Mouse (Mus musculus): ENCODE results near the gene Oaz3. TPM values are rescaled to one million over a fixed set of nuclear protein-coding genes. Genes with fewer than 3 reads are reported as not detected.
A peak's percentile ranks its signal among the peaks of the same experiment; 100 is the strongest.

Gene Oaz3
- polyA plus RNA-seq, 1 experiment from 2014 or later, result 0.28 TPM

GRCm38 (mm10) chr3:94412530-94412929 is 31.2 kb downstream of the Oaz3 start:
- H3K9me3 ChIP-seq (ENCODE audit: control insufficient read depth, low read length), result no peaks in the 10 kb centered on the region
- ATAC-seq (ENCODE audit: low FRiP score, low TSS enrichment) (peak; percentile 21; the same call in 1 of the 2 replicates), DNase-seq (ENCODE audit: low spot score) (no peak)
- peak overlapping the region; percentile 77 for H3K4me2 ChIP-seq (replicated peaks; ENCODE audit: low read depth)
- peaks cover 4% of the 10 kb centered on the region; the same call in 1 of the 2 replicates for H3K4me1 ChIP-seq (replicated peaks; ENCODE audit: control insufficient read depth, insufficient read depth)
- H3K9ac ChIP-seq (ENCODE audit: low read length), result peak overlapping the region; percentile 38; the same call in 1 of the 2 replicates
- H3K36me3 ChIP-seq (ENCODE audit: control insufficient read depth, insufficient read depth, low read length), result no peaks in the 10 kb centered on the region
- no peak overlapping the region for H3K27ac ChIP-seq (replicated peaks)
- H3K4me3 ChIP-seq (ENCODE audit: low read depth, low read length), result peak overlapping the region; percentile 44
- H3K27me3 ChIP-seq (ENCODE audit: control insufficient read depth, insufficient read depth, low read length), result no peaks in the 10 kb centered on the region
- TF ChIP-seq CTCF (IDR thresholded peaks at IDR 0.05; ENCODE audit: low read depth) (no peak), EP300 (optimal IDR thresholded peaks at IDR 0.05) (no peak)
- 5% methylated on average over 25 of the region's 25 CpGs for WGBS

- no peak overlapping the region for H3K4me3 ChIP-seq (ENCODE audit: low read depth, low read length)
- H3K9ac ChIP-seq (ENCODE audit: low read length), result no peak overlapping the region
- H3K27me3 ChIP-seq (ENCODE audit: control insufficient read depth, insufficient read depth, low read length), result no peaks in the 10 kb centered on the region
- no peaks in the 10 kb centered on the region for H3K36me3 ChIP-seq (ENCODE audit: control insufficient read depth, insufficient read depth, low read length)
- DNase-seq (ENCODE audit: low spot score) (no peak), ATAC-seq (ENCODE audit: low FRiP score, low TSS enrichment) (no peak)
- 54% methylated on average over 4 of the region's 4 CpGs for WGBS
- no peak overlapping the region for H3K4me2 ChIP-seq (replicated peaks; ENCODE audit: low read depth)
- TF ChIP-seq CTCF (IDR thresholded peaks at IDR 0.05; ENCODE audit: low read depth) (no peak), EP300 (optimal IDR thresholded peaks at IDR 0.05) (no peak)
- H3K27ac ChIP-seq (replicated peaks), result no peak overlapping the region
- H3K9me3 ChIP-seq (ENCODE audit: control insufficient read depth, low read length), result no peaks in the 10 kb centered on the region
- no peaks in the 10 kb centered on the region for H3K4me1 ChIP-seq (replicated peaks; ENCODE audit: control insufficient read depth, insufficient read depth)
These were observed 38.2 kb downstream of the Oaz3 start for GRCm38 (mm10) chr3:94405561-94405960.

DNA sequence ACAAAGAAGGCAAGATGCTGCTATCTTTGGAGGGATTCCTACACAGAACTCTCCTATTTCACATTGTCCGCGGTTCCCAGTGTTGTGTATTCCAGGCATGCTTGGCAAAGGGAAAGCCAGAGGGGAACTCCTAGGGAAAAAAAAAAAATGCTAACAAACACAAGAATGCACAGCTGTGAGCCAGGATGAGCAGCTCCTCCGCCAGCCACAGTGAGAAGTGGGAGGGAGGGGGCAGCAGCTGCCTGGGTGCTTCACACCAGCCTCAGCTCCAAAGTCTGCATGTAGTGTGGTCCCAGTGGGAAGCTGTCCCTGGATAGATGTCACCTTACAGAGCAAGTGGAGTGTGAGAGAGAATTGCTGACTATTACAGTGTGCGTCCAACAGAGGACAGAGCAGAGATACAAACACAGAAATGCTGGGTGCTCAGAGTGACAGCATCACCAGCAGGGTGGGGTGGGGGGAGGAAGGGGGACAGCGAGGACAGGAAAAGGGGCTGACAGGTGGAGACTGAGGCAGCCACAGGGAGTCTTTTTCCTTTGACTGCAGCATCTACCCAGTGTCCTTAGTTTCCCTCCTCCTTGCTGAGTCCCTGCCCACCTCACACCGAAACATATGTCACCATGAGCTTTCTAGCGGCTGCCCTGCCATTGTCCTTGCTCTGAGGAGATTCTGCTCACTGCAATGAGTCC is 39.2 kb downstream of the Oaz3 start:
- 0 out of 2 replicates have a peak, but pooled peaks have one; percentile 27 for ATAC-seq (ENCODE audit: low FRiP score, low TSS enrichment)
- TF ChIP-seq EP300 (optimal IDR thresholded peaks at IDR 0.05), result no peak
- TF ChIP-seq CTCF (IDR thresholded peaks at IDR 0.05; ENCODE audit: low read depth), result no peak
- Histone ChIP-seq H3K27me3 (ENCODE audit: control insufficient read depth, insufficient read depth, low read length) (no peaks in the 10 kb centered on the region), H3K9me3 (ENCODE audit: control insufficient read depth, low read length) (no peaks in the 10 kb centered on the region), H3K4me1 (replicated peaks; ENCODE audit: control insufficient read depth, insufficient read depth) (no peaks in the 10 kb centered on the region), H3K36me3 (ENCODE audit: control insufficient read depth, insufficient read depth, low read length) (no peaks in the 10 kb centered on the region), H3K4me2 (replicated peaks; ENCODE audit: low read depth) (no peak overlapping the region), H3K4me3 (ENCODE audit: low read depth, low read length) (no peak overlapping the region), H3K27ac (replicated peaks) (no peak overlapping the region), H3K9ac (ENCODE audit: low read length) (no peak overlapping the region)
- WGBS, result 22% methylated on average over 7 of the region's 7 CpGs
- DNase-seq (ENCODE audit: low spot score), result no peak

GRCm38 (mm10) chr3:94402451-94402850 is 41.3 kb downstream of the Oaz3 start:
- DNase-seq (ENCODE audit: low spot score) (no peak), ATAC-seq (ENCODE audit: low FRiP score, low TSS enrichment) (no peak)
- H3K4me1 ChIP-seq (replicated peaks; ENCODE audit: control insufficient read depth, insufficient read depth), result no peaks in the 10 kb centered on the region
- no peaks in the 10 kb centered on the region for H3K36me3 ChIP-seq (ENCODE audit: control insufficient read depth, insufficient read depth, low read length)
- no peaks in the 10 kb centered on the region for H3K27me3 ChIP-seq (ENCODE audit: control insufficient read depth, insufficient read depth, low read length)
- no peaks in the 10 kb centered on the region for H3K9me3 ChIP-seq (ENCODE audit: control insufficient read depth, low read length)
- no peak overlapping the region for H3K4me3 ChIP-seq (ENCODE audit: low read depth, low read length)
- TF ChIP-seq CTCF (IDR thresholded peaks at IDR 0.05; ENCODE audit: low read depth), result no peak
- TF ChIP-seq EP300 (optimal IDR thresholded peaks at IDR 0.05), result no peak
- 63% methylated on average over 8 of the region's 8 CpGs for WGBS
- H3K4me2 ChIP-seq (replicated peaks; ENCODE audit: low read depth), result no peak overlapping the region
- H3K9ac ChIP-seq (ENCODE audit: low read length), result no peak overlapping the region
- H3K27ac ChIP-seq (replicated peaks), result no peak overlapping the region

DNA sequence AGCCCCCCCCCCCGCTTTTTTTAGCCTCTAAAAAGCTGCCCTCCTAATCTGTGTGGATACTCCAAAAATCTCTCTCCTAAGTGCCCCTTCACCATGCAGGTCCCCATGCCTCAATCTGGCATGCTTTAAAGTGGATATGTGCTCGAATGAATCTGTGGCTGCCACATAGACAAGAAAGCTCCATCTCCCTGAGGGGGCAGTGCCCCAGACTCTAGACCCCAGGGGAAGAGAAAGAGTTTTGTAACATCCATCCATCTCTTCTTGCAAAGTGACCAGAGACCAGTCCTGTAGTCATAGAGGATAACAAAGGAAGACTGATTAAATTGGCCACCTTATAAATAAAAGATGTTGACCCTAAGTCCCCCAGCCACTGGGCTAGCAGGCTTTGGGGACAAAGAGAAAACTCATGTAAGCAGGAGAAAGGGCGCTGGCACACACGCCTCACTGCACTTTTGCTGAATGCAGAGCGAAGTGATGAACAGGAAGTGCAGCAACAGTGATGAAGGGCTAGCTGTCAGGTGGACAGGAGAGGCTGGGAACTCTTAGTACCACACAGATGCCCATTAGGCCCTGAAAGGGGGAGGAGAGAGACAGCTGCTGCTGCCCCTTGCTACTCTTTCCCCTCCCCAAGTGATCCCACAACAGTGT is 43.9 kb downstream of the Oaz3 start:
- Histone ChIP-seq H3K9ac (ENCODE audit: low read length) (no peak overlapping the region), H3K4me2 (replicated peaks; ENCODE audit: low read depth) (no peak overlapping the region), H3K4me3 (ENCODE audit: low read depth, low read length) (no peak overlapping the region), H3K27ac (replicated peaks) (no peak overlapping the region), H3K4me1 (replicated peaks; ENCODE audit: control insufficient read depth, insufficient read depth) (no peaks in the 10 kb centered on the region), H3K27me3 (ENCODE audit: control insufficient read depth, insufficient read depth, low read length) (no peaks in the 10 kb centered on the region), H3K9me3 (ENCODE audit: control insufficient read depth, low read length) (no peaks in the 10 kb centered on the region), H3K36me3 (ENCODE audit: control insufficient read depth, insufficient read depth, low read length) (no peaks in the 10 kb centered on the region)
- ATAC-seq (ENCODE audit: low FRiP score, low TSS enrichment) (no peak), DNase-seq (ENCODE audit: low spot score) (no peak)
- 50% methylated on average over 5 of the region's 5 CpGs for WGBS
- no peak for TF ChIP-seq EP300 (optimal IDR thresholded peaks at IDR 0.05)
- TF ChIP-seq CTCF (IDR thresholded peaks at IDR 0.05; ENCODE audit: low read depth), result no peak

DNA sequence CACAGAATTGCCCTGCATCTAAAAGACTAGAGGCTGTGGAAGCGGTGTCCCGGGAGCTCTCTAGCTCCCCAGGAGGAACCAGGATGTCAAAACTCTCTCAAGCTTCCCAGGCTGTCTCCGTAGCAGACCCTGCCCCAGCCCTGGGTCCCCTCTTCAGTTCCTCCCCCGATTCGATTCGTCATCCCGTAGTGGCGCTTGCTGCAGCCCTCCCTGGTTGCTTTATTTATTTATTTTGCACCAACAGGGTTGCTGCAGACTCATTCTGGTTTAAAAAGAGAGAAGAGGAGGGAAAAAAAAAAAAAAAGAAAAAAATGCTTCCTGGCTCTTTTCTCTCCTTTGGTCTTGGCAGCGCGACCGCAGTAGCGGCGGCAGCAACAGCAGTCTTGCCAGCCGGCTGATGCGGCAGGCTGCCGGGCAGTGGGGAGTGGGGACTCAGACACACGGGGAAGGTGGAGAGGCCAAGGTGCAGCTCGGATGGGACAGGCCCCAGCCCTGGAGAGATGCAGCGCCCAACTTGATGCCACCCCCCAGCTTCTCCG is 44.7 kb downstream of the Oaz3 start:
- ATAC-seq (ENCODE audit: low FRiP score, low TSS enrichment) (peak; percentile 39; the same call in 1 of the 2 replicates), DNase-seq (ENCODE audit: low spot score) (no peak)

More for the DNA sequence above, 44.7 kb downstream of the Oaz3 start:
- peak overlapping the region; percentile 50 for H3K9ac ChIP-seq (ENCODE audit: low read length)
- TF ChIP-seq CTCF (IDR thresholded peaks at IDR 0.05; ENCODE audit: low read depth), result peak; percentile 27; the same call in 1 of the 2 replicates
- no peak for TF ChIP-seq EP300 (optimal IDR thresholded peaks at IDR 0.05)
- no peak overlapping the region for H3K27ac ChIP-seq (replicated peaks)
- H3K4me3 ChIP-seq (ENCODE audit: low read depth, low read length), result peak overlapping the region; percentile 14; the same call in 1 of the 2 replicates
- no peaks in the 10 kb centered on the region for H3K36me3 ChIP-seq (ENCODE audit: control insufficient read depth, insufficient read depth, low read length)
- no peaks in the 10 kb centered on the region for H3K4me1 ChIP-seq (replicated peaks; ENCODE audit: control insufficient read depth, insufficient read depth)
- no peaks in the 10 kb centered on the region for H3K9me3 ChIP-seq (ENCODE audit: control insufficient read depth, low read length)
- peak overlapping the region; percentile 45 for H3K4me2 ChIP-seq (replicated peaks; ENCODE audit: low read depth)
- WGBS, result 3% methylated on average over 20 of the region's 20 CpGs
- H3K27me3 ChIP-seq (ENCODE audit: control insufficient read depth, insufficient read depth, low read length), result no peaks in the 10 kb centered on the region

Measured in stomach, postnatal 0 days (tissue).